In the genomic region with DNA sequence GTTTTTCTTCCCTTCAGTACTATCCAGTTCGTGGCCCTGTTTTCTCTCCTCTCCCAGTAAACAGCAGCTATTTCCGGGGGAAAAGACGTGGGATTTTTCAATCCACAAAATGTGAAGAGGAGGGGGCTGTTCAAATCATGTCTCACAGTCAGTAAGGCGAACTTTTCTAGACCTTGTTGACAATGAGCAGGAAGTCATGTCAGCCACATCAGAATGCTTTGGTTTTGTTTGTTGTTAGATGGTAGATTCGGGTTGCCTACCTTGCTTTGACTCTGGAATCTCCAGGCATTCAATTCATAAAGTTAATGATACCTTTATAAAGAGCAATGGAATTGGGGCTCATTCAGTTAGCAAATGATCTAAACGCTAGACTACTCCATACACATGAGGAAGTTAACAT, we compare ENCODE assay signal across 25 mouse cellular contexts. TPM values are rescaled to one million over a fixed set of nuclear protein-coding genes. Genes with fewer than 3 reads are reported as not detected.
DNase-seq lines count a peak whose midpoint lies in the region; ATAC-seq and TF ChIP-seq lines count a peak whose summit lies in the region.
"Had no signal": no experiment of that assay in that cellular context is flagged by ENCODE, and none has a peak within 500 bp of the region (broad histone marks: within the 10 kb centered on the region; RNA-seq: fewer than 3 reads in every experiment).

No protein-coding gene starts in this region.

- H3K27me3 ChIP-seq in thymus, adult 2 months (ENCODE audit: control insufficient read depth, insufficient read depth, low read length), result no peaks in the 10 kb centered on the region
- H3K27me3 ChIP-seq: forebrain, embryonic 13.5 days; hindbrain, embryonic 13.5 days had no signal

- H3K4me1 ChIP-seq in thymus, adult 2 months (replicated peaks; ENCODE audit: control insufficient read depth, insufficient read depth, low read length), result peaks cover 3% of the 10 kb centered on the region; the same call in 1 of the 2 replicates

- WGBS in thymus, adult 2 months, result 41% methylated on average over 6 of the region's 6 CpGs

- no peaks in the 10 kb centered on the region for H3K36me3 ChIP-seq in thymus, adult 2 months (ENCODE audit: control insufficient read depth, insufficient read depth, low read length)
- H3K36me3 ChIP-seq: forebrain, embryonic 10.5 days had no signal

- ATAC-seq in CD4-positive, CD25-positive, alpha-beta regulatory T cell, adult 4 months, result peak; percentile 43
- ATAC-seq: activated CD4-positive, CD25-positive, alpha-beta regulatory T cell, adult 4 months; forebrain, embryonic 13.5 days; forebrain, embryonic 16.5 days; hindbrain, embryonic 16.5 days; inflammation-experienced regulatory T-cells, adult 6 months had no signal

- DNase-seq in thymus, adult 2 months, result peak; percentile 11
- DNase-seq in thymus, postnatal 25 days, result no peak
- DNase-seq in CD4-positive helper T cell, adult 2 months (ENCODE audit: low read depth, low spot score), result peak; percentile 56
- peak; percentile 18 for DNase-seq in induced T-regulatory cell, adult 2 months (ENCODE audit: low read depth)
- no peak for DNase-seq in left cerebral cortex, adult 18-20 months (ENCODE audit: low spot score in 2 of 2)
- DNase-seq in c-Kit-positive CD71-positive TER-119-positive erythroid progenitor cells, embryonic 14.5 days (ENCODE audit: low spot score), result no peak
- DNase-seq: adrenal gland, adult 8-10 months; adrenal gland, postnatal 25 days; B cell, adult 2 months; cerebellum, adult 18-20 months; cerebellum, adult 9-10 months; cerebellum, postnatal 14 days; gastrocnemius, postnatal 10 days; gastrocnemius, postnatal 36 days; heart, postnatal 36 days had no signal

- no peak for TF ChIP-seq CTCF in thymus, adult 2 months (IDR thresholded peaks at IDR 0.05; ENCODE audit: borderline replicate concordance, control insufficient read depth, extremely low read depth, insufficient read depth, low read length, poor library complexity)

- no peak for TF ChIP-seq POLR2A in thymus, adult 2 months (IDR thresholded peaks at IDR 0.05; ENCODE audit: control insufficient read depth, extremely low read depth, insufficient read depth, low read length, poor library complexity)

- H3K4me3 ChIP-seq in thymus, adult 2 months (ENCODE audit: control insufficient read depth, insufficient read depth, low read length), result no peak overlapping the region
- H3K4me3 ChIP-seq: forebrain, embryonic 10.5 days; forebrain, embryonic 13.5 days; hindbrain, embryonic 10.5 days; hindbrain, embryonic 13.5 days had no signal

- no peak overlapping the region for H3K27ac ChIP-seq in thymus, adult 2 months (ENCODE audit: control insufficient read depth, insufficient read depth, low read length)
- H3K27ac ChIP-seq: forebrain, embryonic 10.5 days; forebrain, embryonic 13.5 days; hindbrain, embryonic 10.5 days; hindbrain, embryonic 13.5 days had no signal

RNA-seq across cellular contexts. Expression of a gene that starts 30.2 kb away (rescaled TPM):
- polyA plus RNA-seq in thymus, adult 2 months (2012; rRNA removed), result 0.15 and 0.78 TPM in 2 replicates
- under 1 TPM in 1 of 2 experiments, not detected in 1; 0.22 TPM for polyA plus RNA-seq in CD4-positive, CD25-positive, alpha-beta regulatory T cell, adult 4 months (2017; shearing (Covaris generic))
- total RNA-seq in left cerebral cortex, adult 18-20 months (2021), result 100 to 1,000 TPM; 159 to 164 TPM
- total RNA-seq: MEL had no signal

Comparison
In these comparisons a context has a peak if more than half of its experiments do, and no peak if none do; other contexts are left out.
1. DNase-seq: peak in thymus, adult 2 months (single experiment), CD4-positive helper T cell, adult 2 months (single experiment) and induced T-regulatory cell, adult 2 months (single experiment); none in thymus, postnatal 25 days (single experiment), left cerebral cortex, adult 18-20 months (0 of 2) and c-Kit-positive CD71-positive TER-119-positive erythroid progenitor cells, embryonic 14.5 days (single experiment).